Mouse (Mus musculus): ENCODE measurements around the gene Mgat3. TPM values are rescaled to one million over a fixed set of nuclear protein-coding genes. Genes with fewer than 3 reads are reported as not detected.
A peak's percentile ranks its signal among the peaks of the same experiment; 100 is the strongest.

Gene Mgat3
- total RNA-seq, 2 experiments from 2014 or later = 119 to 121 TPM

DNA sequence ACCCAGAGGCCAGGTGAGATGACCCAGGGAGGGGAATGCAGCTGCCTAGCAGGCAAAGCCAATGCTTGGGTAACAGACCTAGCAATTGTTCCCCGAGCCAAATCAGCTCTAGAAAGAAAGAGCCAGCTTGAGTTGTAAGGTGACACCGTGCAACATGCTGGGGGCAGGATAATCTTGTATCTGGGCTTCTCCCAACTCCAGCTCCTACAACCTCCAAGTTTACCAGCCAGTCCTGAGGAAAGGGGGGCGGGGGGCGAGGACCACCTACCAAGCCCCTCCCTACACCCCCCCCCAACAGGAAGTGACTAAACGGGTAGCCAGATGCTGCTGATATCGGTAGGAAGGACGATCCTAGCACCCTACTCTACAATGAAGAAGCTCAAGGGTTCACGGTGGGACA lies 2.2 kb upstream of the Mgat3 start:
- intact Hi-C loops (cut with DNase I) = no loop called here
- no peak for DNase-seq (ENCODE audit: low spot score in 2 of 2)

- intact Hi-C loops (cut with DNase I) = no loop called here
- DNase-seq (ENCODE audit: low spot score in 2 of 2) = no peak
Measured at GRCm38 (mm10) chr15:80171791-80172190, 1.7 kb upstream of the Mgat3 start.

DNA sequence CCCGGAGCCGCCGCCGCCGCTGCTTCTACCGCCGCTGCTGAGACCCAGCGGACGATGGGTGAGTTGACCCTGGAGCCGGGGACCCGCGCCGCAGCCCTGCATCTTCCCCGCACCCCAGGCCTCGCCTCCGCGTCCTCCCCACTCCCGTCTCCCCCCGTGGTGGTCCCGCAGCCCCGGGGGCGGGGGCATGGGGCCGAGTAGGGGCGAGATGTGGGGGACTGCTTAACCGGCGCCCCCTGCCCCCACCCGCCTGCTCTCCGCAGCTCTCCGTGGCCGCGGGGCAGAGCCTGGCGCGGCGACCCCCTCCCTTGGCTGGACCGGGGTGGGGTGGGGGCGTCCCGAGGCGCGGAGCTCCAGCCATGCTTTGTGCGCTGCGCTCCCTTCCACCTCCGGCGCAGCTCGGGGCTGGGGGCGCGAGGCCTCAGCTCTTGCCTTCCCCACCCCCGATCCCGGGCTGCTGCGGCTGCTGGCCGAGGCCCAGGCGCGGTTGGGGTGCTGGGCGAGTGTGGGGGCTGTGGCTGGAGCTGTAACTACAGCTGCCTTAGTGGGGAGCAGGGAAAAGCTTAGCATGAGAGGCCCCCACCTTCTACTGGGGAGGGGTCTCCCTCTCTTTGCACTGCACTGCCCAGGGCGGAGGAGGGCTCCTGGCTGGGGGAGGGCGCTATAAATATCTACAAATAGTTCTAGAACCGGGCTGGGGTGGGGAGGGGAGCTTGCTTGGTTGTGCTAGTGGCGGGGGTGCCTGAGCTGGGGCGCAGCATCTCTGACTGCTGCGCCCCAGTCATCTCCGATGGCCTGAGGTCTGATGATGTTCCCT lies 468 bp downstream of the Mgat3 start:
- DNase-seq (ENCODE audit: low spot score in 2 of 2) = peak; percentile 55 to 75
- intact Hi-C loops (cut with DNase I) = loop anchor here (1.0 kb wide), 1 partner anchor 36 kb away; no protein-coding TSS in a partner anchor

GRCm38 (mm10) chr15:80174598-80174875 lies 1.0 kb downstream of the Mgat3 start:
- DNase-seq (ENCODE audit: low spot score in 2 of 2) = no peak
- intact Hi-C loops (cut with DNase I) = no loop called here

DNA sequence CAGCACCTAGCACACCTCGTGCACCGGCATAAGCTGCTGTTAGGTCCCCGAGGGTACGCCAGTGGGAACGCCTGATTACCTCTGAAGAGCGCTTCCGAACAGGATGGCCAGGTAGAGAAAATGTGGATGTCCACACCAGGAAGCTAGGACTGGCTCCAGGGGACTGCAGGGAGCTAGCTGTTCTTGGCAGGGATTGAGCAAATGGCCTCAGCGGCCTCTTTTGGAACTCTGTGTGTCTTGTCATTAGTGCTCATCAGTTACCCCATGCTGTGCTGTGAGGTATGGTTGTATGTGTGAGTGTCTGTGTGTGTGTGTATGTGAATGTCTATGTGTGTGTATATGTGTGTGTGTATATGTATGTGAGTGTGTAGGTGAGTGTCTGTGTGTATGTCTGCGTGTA lies 1.8 kb downstream of the Mgat3 start:
- intact Hi-C loops (cut with DNase I) = loop anchor here (5.0 kb wide), 1 partner anchor 42 kb away; no protein-coding TSS in a partner anchor

DNA sequence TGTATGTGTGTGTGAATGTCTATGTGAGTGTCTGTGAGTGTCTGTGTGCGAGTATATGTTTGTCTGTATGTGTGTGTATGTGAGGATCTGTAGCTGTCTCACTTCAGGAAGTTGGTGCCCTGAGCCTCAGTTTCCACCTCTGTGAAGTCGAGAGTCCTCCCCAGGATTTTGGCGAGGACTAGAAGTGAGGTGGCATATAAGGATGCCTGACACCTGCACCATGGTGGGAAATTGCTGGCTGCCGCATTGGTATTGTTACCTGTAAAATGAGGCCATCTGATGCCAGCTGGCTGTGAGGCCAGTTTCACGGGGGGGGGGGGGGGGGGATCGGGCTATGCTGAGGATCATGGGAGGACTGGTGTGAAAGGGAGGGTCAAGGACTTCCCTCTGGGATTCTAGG lies 2.2 kb downstream of the Mgat3 start:
- intact Hi-C loops (cut with DNase I) = loop anchor here (5.0 kb wide), 1 partner anchor 42 kb away; no protein-coding TSS in a partner anchor
- DNase-seq (ENCODE audit: low spot score in 2 of 2) = no peak

More for the DNA sequence above, 1.8 kb downstream of the Mgat3 start:
- no peak for DNase-seq (ENCODE audit: low spot score in 2 of 2)

GRCm38 (mm10) chr15:80181561-80181960 lies 8.0 kb downstream of the Mgat3 start:
- no peak for DNase-seq (ENCODE audit: low spot score in 2 of 2)
- intact Hi-C loops (cut with DNase I) = no loop called here

DNA sequence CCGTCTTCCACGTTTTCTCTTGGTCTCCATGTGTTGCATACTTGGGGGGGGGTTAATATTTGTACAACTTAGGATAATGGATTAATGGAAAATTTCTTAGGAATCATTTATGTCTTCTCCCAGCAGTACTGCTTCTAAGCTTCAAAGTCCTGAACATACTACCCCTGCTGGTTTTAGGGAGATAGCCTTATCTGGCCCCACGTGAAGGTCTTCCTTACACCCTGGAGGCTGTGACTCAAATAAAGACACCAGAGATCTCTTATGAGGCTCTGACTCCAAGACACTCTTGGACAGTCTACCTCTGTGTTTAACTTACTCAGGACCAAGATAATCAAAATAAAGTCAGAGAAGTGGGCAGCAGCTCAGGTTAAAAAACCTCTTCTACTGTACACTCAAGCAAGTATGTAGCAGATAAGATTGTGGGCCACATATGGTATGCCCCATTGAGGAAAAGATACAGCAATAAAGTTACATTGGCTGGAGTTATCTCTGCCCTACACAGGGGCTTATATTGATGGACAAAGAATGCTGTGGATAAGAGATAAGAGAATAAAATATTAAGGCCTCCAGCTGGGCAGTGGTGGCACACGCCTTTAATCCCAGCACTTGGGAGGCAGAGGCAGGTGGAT lies 8.7 kb downstream of the Mgat3 start:
- intact Hi-C loops (cut with DNase I) = no loop called here
- DNase-seq (ENCODE audit: low spot score in 2 of 2) = no peak

DNA sequence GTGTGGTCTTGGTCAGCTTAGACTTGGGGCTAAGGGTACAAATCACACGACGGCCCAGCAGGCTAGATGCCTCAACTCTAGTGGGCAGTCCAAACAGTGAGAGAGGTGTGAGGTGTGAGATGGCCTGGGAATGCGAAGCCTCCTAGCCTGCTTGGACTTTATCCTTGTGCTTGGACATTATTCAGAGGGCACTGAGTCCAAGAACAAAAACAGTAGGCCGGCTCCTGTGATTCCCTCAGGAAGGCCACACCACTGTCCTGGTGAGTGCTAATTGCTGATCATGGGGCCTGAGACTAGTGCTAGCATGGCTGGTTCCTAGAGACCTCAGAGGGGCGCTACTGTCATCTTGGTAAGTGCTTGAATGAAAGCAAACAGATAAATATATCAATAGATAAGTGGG lies 15.4 kb downstream of the Mgat3 start:
- intact Hi-C loops (cut with DNase I) = no loop called here
- no peak for DNase-seq (ENCODE audit: low spot score in 2 of 2)

- intact Hi-C loops (cut with DNase I) = no loop called here
- DNase-seq (ENCODE audit: low spot score in 2 of 2) = no peak
Measured at GRCm38 (mm10) chr15:80190075-80190474, 16.6 kb downstream of the Mgat3 start.

GRCm38 (mm10) chr15:80191585-80192245 lies 18.2 kb downstream of the Mgat3 start:
- intact Hi-C loops (cut with DNase I) = no loop called here
- no peak for DNase-seq (ENCODE audit: low spot score in 2 of 2)

- DNase-seq (ENCODE audit: low spot score in 2 of 2) = no peak
Measured at GRCm38 (mm10) chr15:80192246-80192585, 18.7 kb downstream of the Mgat3 start.

GRCm38 (mm10) chr15:80192847-80193246 lies 19.3 kb downstream of the Mgat3 start:
- no peak for DNase-seq (ENCODE audit: low spot score in 2 of 2)
- intact Hi-C loops (cut with DNase I) = no loop called here

More at GRCm38 (mm10) chr15:80192246-80192585, 18.7 kb downstream of the Mgat3 start:
- intact Hi-C loops (cut with DNase I) = no loop called here

DNA sequence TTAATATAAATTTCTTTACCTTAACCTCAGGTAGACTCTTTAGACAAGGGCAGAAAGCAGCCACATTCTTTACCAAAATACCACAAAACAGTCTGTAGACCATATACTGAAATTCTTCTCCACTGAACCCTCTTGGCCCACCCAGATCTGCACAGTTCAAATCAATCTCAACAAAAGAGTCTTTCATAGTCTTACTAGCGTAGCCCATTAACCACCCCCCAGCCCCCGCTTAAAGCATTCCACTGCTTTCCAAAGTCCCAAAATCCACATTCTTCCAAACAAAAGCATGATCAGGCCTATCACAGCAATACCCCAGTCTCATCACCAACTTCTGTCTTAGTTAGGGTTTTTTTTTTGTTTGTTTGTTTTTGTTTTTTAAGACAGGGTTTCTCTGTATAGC lies 26.0 kb downstream of the Mgat3 start:
- intact Hi-C loops (cut with DNase I) = no loop called here
- DNase-seq (ENCODE audit: low spot score in 2 of 2) = no peak

DNA sequence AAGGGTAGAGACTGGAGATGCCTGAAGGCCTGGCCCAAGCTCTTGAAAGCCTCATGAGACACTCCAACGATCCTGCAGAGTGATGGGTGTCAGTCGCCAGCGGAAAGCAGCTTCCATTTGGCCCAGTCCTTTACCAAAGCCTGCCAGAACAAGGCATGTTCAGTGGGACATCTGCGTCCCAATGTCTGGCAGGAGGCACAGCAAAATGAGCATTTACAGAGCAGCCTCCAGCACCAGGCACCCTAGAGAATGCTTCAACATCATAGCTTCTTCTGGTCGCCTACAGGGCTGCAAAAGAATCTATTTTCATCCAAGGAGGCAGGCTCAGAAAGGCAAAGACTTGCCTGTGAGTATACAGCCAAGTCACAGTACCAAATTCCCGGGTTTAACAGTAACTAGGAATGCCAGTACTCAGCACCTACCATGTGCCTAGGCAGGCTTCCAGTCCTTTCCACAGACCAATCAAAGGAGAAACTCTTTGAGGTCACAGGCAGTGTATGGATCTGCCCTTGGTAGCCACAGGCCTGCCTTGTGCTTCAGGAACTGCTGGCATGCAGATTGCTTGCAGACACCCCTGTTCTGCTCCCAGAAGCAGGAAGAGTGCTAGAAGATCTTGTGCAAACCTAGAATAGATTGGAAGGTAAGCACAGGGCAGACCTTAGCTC lies 28.7 kb downstream of the Mgat3 start:
- intact Hi-C loops (cut with DNase I) = no loop called here

GRCm38 (mm10) chr15:80203406-80203805 lies 29.9 kb downstream of the Mgat3 start:
- intact Hi-C loops (cut with DNase I) = no loop called here
- DNase-seq (ENCODE audit: low spot score in 2 of 2) = no peak

More for the DNA sequence above, 28.7 kb downstream of the Mgat3 start:
- peak; percentile 42 to 89 for DNase-seq (ENCODE audit: low spot score in 2 of 2)

GRCm38 (mm10) chr15:80206057-80206565 lies 32.6 kb downstream of the Mgat3 start:
- intact Hi-C loops (cut with DNase I) = no loop called here
- DNase-seq (ENCODE audit: low spot score in 2 of 2) = no peak

DNA sequence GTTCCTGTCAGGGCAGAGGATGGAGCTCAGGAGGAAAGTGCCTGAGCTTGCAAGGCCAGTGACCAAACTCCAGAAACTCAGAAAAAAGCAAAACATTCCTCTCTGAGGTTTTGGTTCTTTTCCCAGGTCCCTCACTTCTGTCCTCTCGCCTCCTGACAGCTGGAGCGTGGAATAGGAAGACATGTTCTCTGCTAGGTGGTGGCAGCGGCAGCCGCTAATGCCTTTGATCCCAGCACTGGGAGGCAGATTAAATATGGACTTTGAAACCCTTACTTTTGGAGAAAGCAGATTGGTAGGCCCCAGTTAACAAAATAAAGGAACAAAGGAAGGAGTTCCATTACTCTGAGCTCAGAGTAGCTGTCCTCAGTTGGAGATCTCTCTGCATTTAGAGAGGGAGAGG lies 34.9 kb downstream of the Mgat3 start:
- intact Hi-C loops (cut with DNase I) = no loop called here
- no peak for DNase-seq (ENCODE audit: low spot score in 2 of 2)

- no peak for DNase-seq (ENCODE audit: low spot score in 2 of 2)
- intact Hi-C loops (cut with DNase I) = no loop called here
Measured at GRCm38 (mm10) chr15:80213688-80214087, 40.2 kb downstream of the Mgat3 start.

Measured in left cerebral cortex, postnatal 25 days (tissue).